Mouse (Mus musculus): ENCODE results near the gene Muc4. TPM values are rescaled to one million over a fixed set of nuclear protein-coding genes. Genes with fewer than 3 reads are reported as not detected.
A peak's percentile ranks its signal among the peaks of the same experiment; 100 is the strongest.

Gene Muc4
- polyA plus RNA-seq, 1 experiment from 2014 or later: 0.67 TPM

DNA sequence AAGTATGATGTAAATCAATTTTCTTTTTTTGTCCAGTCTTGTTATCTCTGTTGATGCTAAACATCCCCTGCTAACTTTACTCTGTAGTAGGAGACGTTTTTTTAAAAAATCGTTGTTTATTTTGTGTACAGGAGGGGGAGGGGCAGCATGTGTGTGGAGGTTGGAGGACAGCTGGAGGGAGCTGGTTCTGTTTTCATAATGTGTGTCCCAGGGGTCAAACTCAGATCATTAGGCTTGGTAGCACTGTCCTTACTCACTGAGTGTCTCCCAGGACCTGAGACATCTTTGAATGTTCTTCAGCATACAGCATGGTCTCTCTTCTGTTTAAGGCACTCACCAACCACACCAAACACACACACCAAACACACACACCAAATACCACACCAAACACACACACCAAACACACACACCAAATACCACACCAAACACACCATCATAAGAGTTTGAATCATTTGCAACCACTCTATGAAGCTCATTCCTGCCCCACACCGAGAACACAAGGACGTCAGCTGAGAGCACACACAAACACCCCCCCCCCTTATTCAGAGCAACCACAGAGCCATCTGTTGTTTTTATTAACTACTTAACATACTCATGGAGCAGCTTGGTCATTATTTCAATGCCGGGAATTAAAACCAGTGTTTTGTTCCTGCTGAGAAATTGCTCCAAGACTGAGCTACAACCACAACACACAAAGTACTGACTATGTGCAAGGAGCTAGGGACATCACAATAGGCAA, 47.8 kb downstream of the Muc4 start:
- no peak overlapping the region for H3K9ac ChIP-seq
- no peaks in the 10 kb centered on the region for H3K4me1 ChIP-seq (ENCODE audit: insufficient read depth)
- WGBS: 43% methylated on average over 5 of the region's 5 CpGs
- ATAC-seq (ENCODE audit: insufficient read depth) (peak; percentile 65; the same call in 1 of the 2 replicates), DNase-seq (peak; percentile 44)
- no peak for TF ChIP-seq CTCF (IDR thresholded peaks at IDR 0.05; ENCODE audit: low read depth)
- no peak overlapping the region; the same call in 1 of the 2 replicates for H3K27ac ChIP-seq (ENCODE audit: low read depth)
- no peaks in the 10 kb centered on the region for H3K36me3 ChIP-seq (ENCODE audit: insufficient read depth)
- H3K4me2 ChIP-seq: no peak overlapping the region
- no peaks in the 10 kb centered on the region for H3K9me3 ChIP-seq (ENCODE audit: low read depth, low read length)
- H3K27me3 ChIP-seq (ENCODE audit: insufficient read depth, low read length): no peaks in the 10 kb centered on the region
- H3K4me3 ChIP-seq (ENCODE audit: low read depth, low read length): no peak overlapping the region

- Histone ChIP-seq H3K27me3 (ENCODE audit: insufficient read depth, low read length) (no peaks in the 10 kb centered on the region), H3K9ac (no peak overlapping the region), H3K9me3 (ENCODE audit: low read depth, low read length) (no peaks in the 10 kb centered on the region), H3K4me1 (ENCODE audit: insufficient read depth) (no peaks in the 10 kb centered on the region), H3K4me3 (ENCODE audit: low read depth, low read length) (no peak overlapping the region), H3K27ac (ENCODE audit: low read depth) (no peak overlapping the region), H3K36me3 (ENCODE audit: insufficient read depth) (no peaks in the 10 kb centered on the region), H3K4me2 (no peak overlapping the region)
- ATAC-seq (ENCODE audit: insufficient read depth): no peak
- TF ChIP-seq CTCF (IDR thresholded peaks at IDR 0.05; ENCODE audit: low read depth): no peak
- 71% methylated on average over 13 of the region's 13 CpGs for WGBS
- DNase-seq: no peak
These were observed 49.2 kb downstream of the Muc4 start for GRCm38 (mm10) chr16:32784840-32785239.

- no peaks in the 10 kb centered on the region for H3K9me3 ChIP-seq (ENCODE audit: low read depth, low read length)
- H3K4me2 ChIP-seq: no peak overlapping the region
- H3K27ac ChIP-seq (ENCODE audit: low read depth): no peak overlapping the region
- no peak overlapping the region for H3K4me3 ChIP-seq (ENCODE audit: low read depth, low read length)
- ATAC-seq (ENCODE audit: insufficient read depth): no peak
- DNase-seq: no peak
- H3K4me1 ChIP-seq (ENCODE audit: insufficient read depth): no peaks in the 10 kb centered on the region
- no peaks in the 10 kb centered on the region for H3K27me3 ChIP-seq (ENCODE audit: insufficient read depth, low read length)
- TF ChIP-seq CTCF (IDR thresholded peaks at IDR 0.05; ENCODE audit: low read depth): no peak
- no peaks in the 10 kb centered on the region for H3K36me3 ChIP-seq (ENCODE audit: insufficient read depth)
- H3K9ac ChIP-seq: no peak overlapping the region
- WGBS: 93% methylated on average over 5 of the region's 5 CpGs
These were observed 54.4 kb downstream of the Muc4 start for GRCm38 (mm10) chr16:32790056-32790455.

GRCm38 (mm10) chr16:32795177-32795576, 59.5 kb downstream of the Muc4 start:
- no peak overlapping the region for H3K27ac ChIP-seq (ENCODE audit: low read depth)
- no peak overlapping the region for H3K4me3 ChIP-seq (ENCODE audit: low read depth, low read length)
- ATAC-seq (ENCODE audit: insufficient read depth): no peak
- H3K9ac ChIP-seq: no peak overlapping the region
- no peaks in the 10 kb centered on the region for H3K9me3 ChIP-seq (ENCODE audit: low read depth, low read length)
- no peaks in the 10 kb centered on the region for H3K36me3 ChIP-seq (ENCODE audit: insufficient read depth)
- WGBS: 83% methylated on average over 1 of the region's 1 CpGs
- no peaks in the 10 kb centered on the region for H3K4me1 ChIP-seq (ENCODE audit: insufficient read depth)
- DNase-seq: no peak
- H3K4me2 ChIP-seq: no peak overlapping the region
- H3K27me3 ChIP-seq (ENCODE audit: insufficient read depth, low read length): no peaks in the 10 kb centered on the region
- TF ChIP-seq CTCF (IDR thresholded peaks at IDR 0.05; ENCODE audit: low read depth): no peak

GRCm38 (mm10) chr16:32796676-32797425, 61.2 kb downstream of the Muc4 start:
- H3K9ac ChIP-seq: no peak overlapping the region
- ATAC-seq (ENCODE audit: insufficient read depth): no peak

DNA sequence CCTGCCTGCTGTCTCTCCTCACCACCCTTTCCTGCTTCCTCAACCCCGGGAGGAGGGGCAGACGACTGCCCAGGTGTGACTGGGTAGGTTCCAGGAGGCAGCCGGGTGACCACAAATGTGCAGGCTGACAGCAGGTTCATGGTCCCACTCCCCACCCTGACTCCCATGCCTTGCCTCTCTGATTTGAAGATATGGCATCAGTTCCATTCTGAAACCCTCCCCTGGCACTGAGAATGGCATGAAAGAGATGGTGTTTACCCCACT, 61.7 kb downstream of the Muc4 start, which contains the start of gene Muc20:
Gene Muc20, minus strand, starts transcription at position 10 of the 264 bp plus-strand sequence.
- TF ChIP-seq CTCF (IDR thresholded peaks at IDR 0.05; ENCODE audit: low read depth): no peak
- Histone ChIP-seq H3K4me3 (ENCODE audit: low read depth, low read length) (no peak within 1 kb of the TSS), H3K4me2 (no peak within 1 kb of the TSS), H3K9me3 (ENCODE audit: low read depth, low read length) (no peaks in the 10 kb centered on the region), H3K27me3 (ENCODE audit: insufficient read depth, low read length) (no peaks in the 10 kb centered on the region), H3K27ac (ENCODE audit: low read depth) (no peak within 1 kb of the TSS), H3K4me1 (ENCODE audit: insufficient read depth) (0 out of 2 replicates have a peak, but pooled peaks cover under 1% of the 10 kb centered on the region), H3K36me3 (ENCODE audit: insufficient read depth) (no peaks in the 10 kb centered on the region), H3K9ac (no peak within 1 kb of the TSS)
- DNase-seq (no peak), ATAC-seq (ENCODE audit: insufficient read depth) (no peak)
- 66% methylated on average over 3 of the region's 3 CpGs for WGBS

More at GRCm38 (mm10) chr16:32796676-32797425, 61.2 kb downstream of the Muc4 start:
- peak; percentile 34 for DNase-seq
- no peaks in the 10 kb centered on the region for H3K4me1 ChIP-seq (ENCODE audit: insufficient read depth)
- no peak overlapping the region for H3K27ac ChIP-seq (ENCODE audit: low read depth)
- H3K27me3 ChIP-seq (ENCODE audit: insufficient read depth, low read length): no peaks in the 10 kb centered on the region
- no peak overlapping the region for H3K4me2 ChIP-seq
- no peaks in the 10 kb centered on the region for H3K9me3 ChIP-seq (ENCODE audit: low read depth, low read length)
- no peaks in the 10 kb centered on the region for H3K36me3 ChIP-seq (ENCODE audit: insufficient read depth)
- WGBS: 49% methylated on average over 14 of the region's 14 CpGs
- TF ChIP-seq CTCF (IDR thresholded peaks at IDR 0.05; ENCODE audit: low read depth): no peak
- no peak overlapping the region for H3K4me3 ChIP-seq (ENCODE audit: low read depth, low read length)

DNA sequence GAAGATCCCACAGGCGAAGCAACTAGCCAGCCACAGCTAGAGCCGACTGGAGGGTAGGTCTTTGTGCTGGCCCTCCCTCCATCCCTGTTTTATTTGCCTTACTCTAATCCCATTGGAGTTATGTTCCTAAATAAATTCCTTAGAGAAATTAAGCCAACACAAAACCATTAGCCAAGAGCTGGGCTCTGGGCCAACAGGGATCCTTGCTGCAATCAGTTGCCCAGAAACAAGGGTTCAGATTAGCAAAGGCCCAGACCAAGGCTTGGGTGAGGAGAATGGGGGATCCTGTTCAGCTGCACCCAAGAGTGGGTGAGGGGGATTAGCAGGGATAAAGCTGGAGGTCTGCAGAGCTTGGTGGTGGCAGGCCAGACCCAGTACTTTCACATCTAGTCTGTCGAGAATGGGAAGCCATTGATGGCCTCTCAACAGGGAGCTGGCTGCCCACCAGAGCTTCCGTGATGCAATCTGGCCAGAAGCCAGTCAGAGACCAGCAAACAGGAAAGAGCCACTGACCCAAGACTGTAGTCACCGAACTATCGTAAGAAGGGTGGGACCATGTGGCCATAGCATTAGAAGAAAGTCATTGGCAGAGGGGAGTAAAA, 67.7 kb downstream of the Muc4 start:
- Histone ChIP-seq H3K27ac (ENCODE audit: low read depth) (peak overlapping the region; percentile 52), H3K36me3 (ENCODE audit: insufficient read depth) (no peaks in the 10 kb centered on the region), H3K4me1 (ENCODE audit: insufficient read depth) (peaks cover 18% of the 10 kb centered on the region; the same call in 1 of the 2 replicates), H3K4me2 (no peak overlapping the region), H3K9me3 (ENCODE audit: low read depth, low read length) (no peaks in the 10 kb centered on the region), H3K9ac (no peak overlapping the region), H3K4me3 (ENCODE audit: low read depth, low read length) (no peak overlapping the region), H3K27me3 (ENCODE audit: insufficient read depth, low read length) (no peaks in the 10 kb centered on the region)
- 26% methylated on average over 6 of the region's 6 CpGs for WGBS
- TF ChIP-seq CTCF (IDR thresholded peaks at IDR 0.05; ENCODE audit: low read depth): no peak
- ATAC-seq (ENCODE audit: insufficient read depth) (peak; percentile 79), DNase-seq (peak; percentile 89)

Data from lung, embryonic 14.5 days (tissue).